Mouse (Mus musculus): ENCODE results near the gene Acad9. TPM values are rescaled to one million over a fixed set of nuclear protein-coding genes. Genes with fewer than 3 reads are reported as not detected.

Gene Acad9
- total RNA-seq, 1 experiment = 41.9 TPM

DNA sequence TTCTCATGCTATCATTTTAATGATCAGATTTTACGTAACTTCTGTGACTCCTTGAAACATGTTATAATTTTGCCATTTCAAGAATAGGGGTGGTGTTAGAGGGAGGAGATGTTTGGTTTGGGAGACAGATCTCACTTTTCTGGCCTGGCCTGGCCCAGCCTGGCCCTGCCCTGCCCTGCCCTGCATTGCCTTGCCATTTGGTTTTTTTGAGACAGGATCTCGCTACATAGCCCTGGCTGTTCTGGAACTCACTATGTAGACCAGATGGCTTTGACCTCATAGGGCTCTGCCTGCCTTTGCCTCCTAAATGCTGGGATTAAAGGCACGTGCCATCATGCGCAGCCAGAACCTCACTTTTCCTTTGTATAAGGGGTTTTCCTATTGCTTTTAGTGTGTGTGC, 4.7 kb downstream of the Acad9 start:
- Histone ChIP-seq H3K4me1 (ENCODE audit: control insufficient read depth in 2 of 2, insufficient read depth in 2 of 2, low read length in 2 of 2, poor library complexity in 1 of 2) (peaks cover 0 to 2% of the 10 kb centered on the region in 2 experiments; a peak in 1 of 4 replicates), H3K27ac (ENCODE audit: insufficient read depth, low read depth, low read length, poor library complexity, severe bottlenecking) (no peak overlapping the region), H3K9me3 (ENCODE audit: control insufficient read depth, insufficient read depth, low read depth, low read length) (no peaks in the 10 kb centered on the region), H3K36me3 (ENCODE audit: control insufficient read depth, insufficient read depth, low read length, poor library complexity, severe bottlenecking) (peaks cover 25% of the 10 kb centered on the region), H3K9ac (ENCODE audit: insufficient read depth, low read depth, low read length, poor library complexity, severe bottlenecking) (no peak overlapping the region), H3K4me3 (ENCODE audit: insufficient read depth in 1 of 2, low read depth in 1 of 2, low read length in 2 of 2, poor library complexity in 1 of 2, severe bottlenecking in 1 of 2) (no peak overlapping the region)
- no peak for DNase-seq (ENCODE audit: low read depth, low spot score)
- TF ChIP-seq ZC3H11A (IDR thresholded peaks at IDR 0.05; ENCODE audit: borderline replicate concordance, low read depth, low read length) (no peak), HCFC1 (IDR thresholded peaks at IDR 0.05; ENCODE audit: borderline replicate concordance, insufficient read depth, low read length) (no peak), CHD2 (IDR thresholded peaks at IDR 0.05; ENCODE audit: low read depth, low read length) (no peak), MAFK (IDR thresholded peaks at IDR 0.05; ENCODE audit: insufficient read depth, low read depth, low read length) (no peak)
- in situ Hi-C loops (cut with MboI; ENCODE audit: low sequenced_read_pairs in 2 of 2, unreplicated experiment in 2 of 2) = loop anchor here in 1 of 2 experiments (25.0 kb wide), 1 partner anchor 383 kb away; no protein-coding TSS in a partner anchor

DNA sequence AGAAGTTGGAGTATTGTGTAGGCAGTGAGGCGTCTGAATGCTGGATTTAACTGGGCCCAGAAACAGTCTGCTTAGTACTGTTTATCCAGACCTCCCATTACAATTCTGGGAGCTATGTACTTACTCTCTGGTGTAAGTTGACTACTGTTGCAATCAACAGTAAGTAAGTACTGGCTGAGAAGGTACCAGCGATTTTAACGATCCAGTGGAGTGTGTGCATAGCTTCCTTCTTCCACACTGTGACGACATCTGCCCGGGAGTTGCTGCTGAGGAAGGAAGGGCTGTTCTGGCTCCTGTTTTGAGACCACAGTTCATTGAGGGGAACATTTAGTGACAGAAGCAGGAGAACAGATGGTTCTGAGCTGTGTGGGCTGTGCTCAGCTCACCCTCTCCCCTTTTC, 5.3 kb downstream of the Acad9 start:
- TF ChIP-seq CHD2 (IDR thresholded peaks at IDR 0.05; ENCODE audit: low read depth, low read length) (no peak), HCFC1 (IDR thresholded peaks at IDR 0.05; ENCODE audit: borderline replicate concordance, insufficient read depth, low read length) (no peak), ZC3H11A (IDR thresholded peaks at IDR 0.05; ENCODE audit: borderline replicate concordance, low read depth, low read length) (no peak), ZNF384 (IDR thresholded peaks at IDR 0.05; ENCODE audit: low read depth, low read length) (no peak), MAFK (IDR thresholded peaks at IDR 0.05; ENCODE audit: insufficient read depth, low read depth, low read length) (no peak)
- Histone ChIP-seq H3K4me1 (ENCODE audit: control insufficient read depth in 2 of 2, insufficient read depth in 2 of 2, low read length in 2 of 2, poor library complexity in 1 of 2) (peaks cover 0 to 2% of the 10 kb centered on the region in 2 experiments; a peak in 1 of 4 replicates), H3K4me3 (ENCODE audit: insufficient read depth in 1 of 2, low read depth in 1 of 2, low read length in 2 of 2, poor library complexity in 1 of 2, severe bottlenecking in 1 of 2) (no peak overlapping the region), H3K9me3 (ENCODE audit: control insufficient read depth, insufficient read depth, low read depth, low read length) (no peaks in the 10 kb centered on the region), H3K27ac (ENCODE audit: insufficient read depth, low read depth, low read length, poor library complexity, severe bottlenecking) (no peak overlapping the region), H3K9ac (ENCODE audit: insufficient read depth, low read depth, low read length, poor library complexity, severe bottlenecking) (no peak overlapping the region), H3K36me3 (ENCODE audit: control insufficient read depth, insufficient read depth, low read length, poor library complexity, severe bottlenecking) (peaks cover 30% of the 10 kb centered on the region)
- in situ Hi-C loops (cut with MboI; ENCODE audit: low sequenced_read_pairs in 2 of 2, unreplicated experiment in 2 of 2) = loop anchor here in 1 of 2 experiments (25.0 kb wide), 1 partner anchor 384 kb away; no protein-coding TSS in a partner anchor
- no peak for DNase-seq (ENCODE audit: low read depth, low spot score)

DNA sequence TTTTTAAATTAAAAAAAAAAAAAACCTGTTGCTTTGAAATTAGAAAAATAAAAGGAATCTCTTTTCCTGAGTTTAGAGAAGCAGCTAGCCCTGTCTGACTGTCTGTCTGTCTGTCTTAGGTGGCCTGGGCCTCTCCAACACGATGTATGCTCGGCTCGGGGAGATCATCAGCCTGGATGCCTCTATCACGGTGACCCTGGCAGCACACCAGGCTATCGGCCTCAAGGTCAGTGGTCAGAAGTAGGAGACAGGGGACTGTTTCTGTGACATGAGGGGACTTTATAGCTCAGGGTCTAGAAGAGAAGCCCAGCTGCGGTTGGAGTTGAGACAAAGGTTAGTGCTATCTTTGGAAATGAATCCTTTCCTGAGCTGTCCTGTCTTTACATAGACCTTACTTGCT, 8.5 kb downstream of the Acad9 start:
- Histone ChIP-seq H3K9ac (ENCODE audit: insufficient read depth, low read depth, low read length, poor library complexity, severe bottlenecking) (no peak overlapping the region), H3K27ac (ENCODE audit: insufficient read depth, low read depth, low read length, poor library complexity, severe bottlenecking) (no peak overlapping the region), H3K4me1 (ENCODE audit: control insufficient read depth in 2 of 2, insufficient read depth in 2 of 2, low read length in 2 of 2, poor library complexity in 1 of 2) (no peaks in the 10 kb centered on the region), H3K36me3 (ENCODE audit: control insufficient read depth, insufficient read depth, low read length, poor library complexity, severe bottlenecking) (peaks cover 49% of the 10 kb centered on the region), H3K4me3 (ENCODE audit: insufficient read depth in 1 of 2, low read depth in 1 of 2, low read length in 2 of 2, poor library complexity in 1 of 2, severe bottlenecking in 1 of 2) (no peak overlapping the region), H3K9me3 (ENCODE audit: control insufficient read depth, insufficient read depth, low read depth, low read length) (no peaks in the 10 kb centered on the region)
- no peak for TF ChIP-seq ZNF384 (IDR thresholded peaks at IDR 0.05; ENCODE audit: low read depth, low read length)
- TF ChIP-seq ZC3H11A (IDR thresholded peaks at IDR 0.05; ENCODE audit: borderline replicate concordance, low read depth, low read length) = no peak
- TF ChIP-seq HCFC1 (IDR thresholded peaks at IDR 0.05; ENCODE audit: borderline replicate concordance, insufficient read depth, low read length) = no peak
- TF ChIP-seq MAFK (IDR thresholded peaks at IDR 0.05; ENCODE audit: insufficient read depth, low read depth, low read length) = no peak
- no peak for TF ChIP-seq CHD2 (IDR thresholded peaks at IDR 0.05; ENCODE audit: low read depth, low read length)
- no peak for DNase-seq (ENCODE audit: low read depth, low spot score)
- in situ Hi-C loops (cut with MboI; ENCODE audit: low sequenced_read_pairs in 2 of 2, unreplicated experiment in 2 of 2) = loop anchor here in 1 of 2 experiments (25.0 kb wide), 1 partner anchor 387 kb away; no protein-coding TSS in a partner anchor

DNA sequence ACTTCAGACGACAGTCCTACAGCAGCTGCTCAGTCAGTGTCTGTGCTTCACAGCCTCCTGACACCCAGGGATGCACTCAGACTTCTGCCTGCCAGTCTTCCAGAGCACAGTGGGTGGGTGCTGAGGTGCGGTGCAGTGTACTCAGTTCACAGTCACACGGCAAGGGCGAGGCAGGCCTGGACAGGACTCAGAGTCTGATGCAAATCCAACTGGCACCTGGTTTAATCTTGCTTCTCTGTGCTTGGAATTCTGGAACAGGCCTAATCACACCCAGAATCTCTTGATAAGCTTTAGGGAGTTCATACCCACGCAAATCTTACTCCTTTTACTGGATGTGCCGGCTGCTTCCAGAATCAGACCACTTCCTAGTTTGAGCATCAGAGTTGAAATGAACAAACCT, 9.7 kb downstream of the Acad9 start:
- Histone ChIP-seq H3K4me1 (ENCODE audit: control insufficient read depth in 2 of 2, insufficient read depth in 2 of 2, low read length in 2 of 2, poor library complexity in 1 of 2) (no peaks in the 10 kb centered on the region), H3K27ac (ENCODE audit: insufficient read depth, low read depth, low read length, poor library complexity, severe bottlenecking) (no peak overlapping the region), H3K9ac (ENCODE audit: insufficient read depth, low read depth, low read length, poor library complexity, severe bottlenecking) (no peak overlapping the region), H3K36me3 (ENCODE audit: control insufficient read depth, insufficient read depth, low read length, poor library complexity, severe bottlenecking) (peaks cover 57% of the 10 kb centered on the region), H3K9me3 (ENCODE audit: control insufficient read depth, insufficient read depth, low read depth, low read length) (no peaks in the 10 kb centered on the region), H3K4me3 (ENCODE audit: insufficient read depth in 1 of 2, low read depth in 1 of 2, low read length in 2 of 2, poor library complexity in 1 of 2, severe bottlenecking in 1 of 2) (no peak overlapping the region)
- TF ChIP-seq CHD2 (IDR thresholded peaks at IDR 0.05; ENCODE audit: low read depth, low read length) (no peak), ZC3H11A (IDR thresholded peaks at IDR 0.05; ENCODE audit: borderline replicate concordance, low read depth, low read length) (no peak), ZNF384 (IDR thresholded peaks at IDR 0.05; ENCODE audit: low read depth, low read length) (no peak), MAFK (IDR thresholded peaks at IDR 0.05; ENCODE audit: insufficient read depth, low read depth, low read length) (no peak), HCFC1 (IDR thresholded peaks at IDR 0.05; ENCODE audit: borderline replicate concordance, insufficient read depth, low read length) (no peak)
- no peak for DNase-seq (ENCODE audit: low read depth, low spot score)
- in situ Hi-C loops (cut with MboI; ENCODE audit: low sequenced_read_pairs in 2 of 2, unreplicated experiment in 2 of 2) = no loop called here

DNA sequence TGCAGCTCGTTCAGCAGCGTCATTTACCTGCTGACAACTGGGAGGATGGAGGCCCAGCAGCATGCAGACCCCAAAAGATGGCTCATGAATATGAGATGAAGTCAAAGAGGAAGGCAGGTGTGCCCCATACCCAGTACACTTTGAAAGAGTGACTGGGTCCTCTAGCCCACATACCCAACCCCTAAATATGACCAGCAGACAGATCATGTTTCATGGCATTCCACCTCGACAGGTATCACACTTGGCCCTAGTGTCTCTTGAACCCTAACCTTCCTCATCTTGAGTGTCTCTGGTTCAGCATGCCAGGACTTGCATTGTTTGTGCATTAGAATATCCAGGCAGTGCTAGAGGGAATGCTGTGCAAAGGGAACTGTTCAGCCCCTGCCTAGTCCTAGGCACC, 11.6 kb downstream of the Acad9 start:
- no peak for DNase-seq (ENCODE audit: low read depth, low spot score)
- Histone ChIP-seq H3K9me3 (ENCODE audit: control insufficient read depth, insufficient read depth, low read depth, low read length) (no peaks in the 10 kb centered on the region), H3K4me3 (ENCODE audit: insufficient read depth in 1 of 2, low read depth in 1 of 2, low read length in 2 of 2, poor library complexity in 1 of 2, severe bottlenecking in 1 of 2) (no peak overlapping the region), H3K9ac (ENCODE audit: insufficient read depth, low read depth, low read length, poor library complexity, severe bottlenecking) (no peak overlapping the region), H3K36me3 (ENCODE audit: control insufficient read depth, insufficient read depth, low read length, poor library complexity, severe bottlenecking) (peaks cover 56% of the 10 kb centered on the region), H3K27ac (ENCODE audit: insufficient read depth, low read depth, low read length, poor library complexity, severe bottlenecking) (no peak overlapping the region), H3K4me1 (ENCODE audit: control insufficient read depth in 2 of 2, insufficient read depth in 2 of 2, low read length in 2 of 2, poor library complexity in 1 of 2) (no peaks in the 10 kb centered on the region)
- in situ Hi-C loops (cut with MboI; ENCODE audit: low sequenced_read_pairs in 2 of 2, unreplicated experiment in 2 of 2) = no loop called here
- no peak for TF ChIP-seq HCFC1 (IDR thresholded peaks at IDR 0.05; ENCODE audit: borderline replicate concordance, insufficient read depth, low read length)
- TF ChIP-seq ZNF384 (IDR thresholded peaks at IDR 0.05; ENCODE audit: low read depth, low read length) = no peak
- no peak for TF ChIP-seq CHD2 (IDR thresholded peaks at IDR 0.05; ENCODE audit: low read depth, low read length)
- TF ChIP-seq ZC3H11A (IDR thresholded peaks at IDR 0.05; ENCODE audit: borderline replicate concordance, low read depth, low read length) = no peak
- TF ChIP-seq MAFK (IDR thresholded peaks at IDR 0.05; ENCODE audit: insufficient read depth, low read depth, low read length) = no peak

Measured in ES-E14 (cell line).